Mouse (Mus musculus) neural tube, embryonic 11.5 days (tissue): Measurements from ENCODE around the gene Mzf1. TPM values are rescaled to one million over a fixed set of nuclear protein-coding genes. Genes with fewer than 3 reads are reported as not detected.

Experiments used
- ATAC-seq: fragments of 200-750 bp; cut with Nextera tagmentation; 2 replicates; pipeline ENCODE4 v1.8.0; 2017; ENCODE audit warnings: moderate number of reproducible peaks, mild to moderate bottlenecking, moderate TSS enrichment, moderate library complexity; ENCODE audit not compliant: insufficient read depth, low FRiP score, low TSS enrichment
- DNase-seq: peaks from one replicate; pipeline ENCODE4 v3.0.0-alpha.2; 2015; ENCODE audit warnings: low spot score
- H3K27ac ChIP-seq: fragments of 300-500 bp; sonication (generic); 2 replicates; pipeline ENCODE4 v1.5.1; 2014; ENCODE audit warnings: low read depth, mild to moderate bottlenecking, low read length
- H3K27me3 ChIP-seq: fragments of 300-500 bp; sonication (generic); 2 replicates; pipeline ENCODE4 v1.6.1; 2014; ENCODE audit warnings: mild to moderate bottlenecking, low read length, mixed read lengths; ENCODE audit not compliant: control insufficient read depth, insufficient read depth
- H3K36me3 ChIP-seq: fragments of 300-500 bp; sonication (generic); 2 replicates; pipeline ENCODE4 v1.6.1; 2014; ENCODE audit warnings: mild to moderate bottlenecking, low read length, moderate library complexity, mixed read lengths; ENCODE audit not compliant: control insufficient read depth, insufficient read depth
- H3K4me1 ChIP-seq: fragments of 300-500 bp; sonication (generic); 2 replicates; pipeline ENCODE4 v1.6.1; 2014; ENCODE audit warnings: low read length, mixed read lengths; ENCODE audit not compliant: control insufficient read depth, insufficient read depth
- H3K4me2 ChIP-seq: fragments of 300-500 bp; sonication (generic); 2 replicates; pipeline ENCODE4 v1.6.1; 2014; ENCODE audit warnings: low read depth, mild to moderate bottlenecking, moderate library complexity
- H3K4me3 ChIP-seq: fragments of 300-500 bp; sonication (generic); 2 replicates; pipeline ENCODE4 v1.5.1; 2014; ENCODE audit warnings: low read depth, low read length
- H3K9ac ChIP-seq: fragments of 300-500 bp; sonication (generic); 2 replicates; pipeline ENCODE4 v1.6.1; 2014; ENCODE audit warnings: mild to moderate bottlenecking, low read length
- H3K9me3 ChIP-seq: fragments of 300-500 bp; sonication (generic); 2 replicates; pipeline ENCODE4 v1.6.1; 2016; ENCODE audit warnings: low read length; ENCODE audit not compliant: control insufficient read depth
- WGBS: fragments of 180-500 bp; shearing (Covaris S2); extraction: QIAGEN DNeasy Blood & Tissue Kit; methylation state at CpG from one replicate; pipeline ENCODE4 v1.1.7; 2014; 5-methylcytosine and 5-hydroxymethylcytosine counted together
- polyA plus RNA-seq: library from polyadenylated mRNA; unstranded; fragments of >200 nt; fragmentation: Nextera tagmentation; extraction: Ambion mirVana; gene quantifications from 2 replicates; pipeline ENCODE4 v1.2.1, GENCODE M21; 2014

The Mzf1 gene
- polyA plus RNA-seq, 1 experiment from 2014 or later: 2.2 TPM

GRCm38 (mm10) chr7:13031069-13031468, 23.5 kb downstream of the Mzf1 start:
- 76% methylated on average over 5 of the region's 5 CpGs for WGBS
- no peak for DNase-seq

GRCm38 (mm10) chr7:13028986-13029385, 25.6 kb downstream of the Mzf1 start:
- Histone ChIP-seq H3K27me3 (no peaks in the 10 kb centered on the region), H3K36me3 (peaks cover 47% of the 10 kb centered on the region), H3K27ac (no peak overlapping the region), H3K4me2 (no peak overlapping the region), H3K4me1 (peaks cover 19% of the 10 kb centered on the region), H3K9me3 (no peaks in the 10 kb centered on the region), H3K9ac (no peak overlapping the region), H3K4me3 (no peak overlapping the region)
- WGBS: 96% methylated on average over 4 of the region's 4 CpGs
- no peak for ATAC-seq
- no peak for DNase-seq

More at GRCm38 (mm10) chr7:13031069-13031468, 23.5 kb downstream of the Mzf1 start:
- Histone ChIP-seq H3K4me1 (peaks cover 13% of the 10 kb centered on the region), H3K27ac (no peak overlapping the region), H3K27me3 (no peaks in the 10 kb centered on the region), H3K4me3 (no peak overlapping the region), H3K4me2 (no peak overlapping the region), H3K36me3 (peaks cover 47% of the 10 kb centered on the region), H3K9ac (no peak overlapping the region), H3K9me3 (no peaks in the 10 kb centered on the region)
- no peak for ATAC-seq

GRCm38 (mm10) chr7:13025511-13026112, 29.0 kb downstream of the Mzf1 start:
- Histone ChIP-seq H3K9ac (peak overlapping the region; percentile 97), H3K4me3 (peak overlapping the region; percentile 95), H3K27me3 (no peaks in the 10 kb centered on the region), H3K4me1 (peaks cover 13% of the 10 kb centered on the region), H3K9me3 (no peaks in the 10 kb centered on the region), H3K36me3 (peaks cover 42% of the 10 kb centered on the region), H3K27ac (0 out of 2 replicates have a peak overlapping the region, but pooled peaks have one; percentile 39), H3K4me2 (peak overlapping the region; percentile 98)
- DNase-seq (no peak), ATAC-seq (no peak)
- 34% methylated on average over 4 of the region's 4 CpGs for WGBS

GRCm38 (mm10) chr7:13024805-13025204, 29.8 kb downstream of the Mzf1 start:
- Histone ChIP-seq H3K4me3 (peak overlapping the region; percentile 95), H3K27me3 (no peaks in the 10 kb centered on the region), H3K27ac (peak overlapping the region; percentile 99), H3K9ac (peak overlapping the region; percentile 97), H3K4me1 (peaks cover 13% of the 10 kb centered on the region), H3K4me2 (peak overlapping the region; percentile 98), H3K36me3 (peaks cover 34% of the 10 kb centered on the region), H3K9me3 (no peaks in the 10 kb centered on the region)
- ATAC-seq: peak; percentile 64
- DNase-seq: peak; percentile 78
- under 1% methylated on average over 40 of the region's 44 CpGs for WGBS

GRCm38 (mm10) chr7:13023928-13024731, 30.4 kb downstream of the Mzf1 start:
- H3K9me3 ChIP-seq: no peaks in the 10 kb centered on the region
- peaks cover 13% of the 10 kb centered on the region for H3K4me1 ChIP-seq
- peak; percentile 97 for DNase-seq
- H3K4me3 ChIP-seq: peak overlapping the region; percentile 95
- peak; percentile 85 for ATAC-seq
- peak overlapping the region; percentile 98 for H3K4me2 ChIP-seq
- peaks cover 27% of the 10 kb centered on the region for H3K36me3 ChIP-seq
- H3K27ac ChIP-seq: peak overlapping the region; percentile 99
- under 1% methylated on average over 79 of the region's 95 CpGs for whole genome bisulfite sequencing
- no peaks in the 10 kb centered on the region for H3K27me3 ChIP-seq
- peak overlapping the region; percentile 97 for H3K9ac ChIP-seq

GRCm38 (mm10) chr7:13022773-13023535, 31.6 kb downstream of the Mzf1 start:
- peak overlapping the region; percentile 95 for H3K4me3 ChIP-seq
- no peaks in the 10 kb centered on the region for H3K9me3 ChIP-seq
- H3K27ac ChIP-seq: peak overlapping the region; percentile 99
- H3K4me1 ChIP-seq: peaks cover 13% of the 10 kb centered on the region
- DNase-seq: peak; percentile 91
- peaks cover 16% of the 10 kb centered on the region for H3K36me3 ChIP-seq
- H3K27me3 ChIP-seq: no peaks in the 10 kb centered on the region
- peak overlapping the region; percentile 97 for H3K9ac ChIP-seq
- H3K4me2 ChIP-seq: peak overlapping the region; percentile 98
- ATAC-seq: peak; percentile 67
- 3% methylated on average over 31 of the region's 31 CpGs for WGBS

- H3K9ac ChIP-seq: no peak overlapping the region
- H3K4me2 ChIP-seq: no peak overlapping the region
- H3K4me1 ChIP-seq: peaks cover 4% of the 10 kb centered on the region; the same call in 1 of the 2 replicates
- no peak for DNase-seq
- no peak overlapping the region for H3K4me3 ChIP-seq
- no peak for ATAC-seq
- no peaks in the 10 kb centered on the region for H3K27me3 ChIP-seq
- no peaks in the 10 kb centered on the region for H3K36me3 ChIP-seq
- H3K9me3 ChIP-seq: no peaks in the 10 kb centered on the region
- 81% methylated on average over 1 of the region's 1 CpGs for WGBS
- H3K27ac ChIP-seq: no peak overlapping the region
Measured at GRCm38 (mm10) chr7:13015217-13015616, 39.3 kb downstream of the Mzf1 start.

- Histone ChIP-seq H3K4me1 (peaks cover 4% of the 10 kb centered on the region; the same call in 1 of the 2 replicates), H3K27ac (no peak overlapping the region), H3K4me2 (no peak overlapping the region), H3K4me3 (no peak overlapping the region), H3K9me3 (no peaks in the 10 kb centered on the region), H3K9ac (no peak overlapping the region), H3K36me3 (no peaks in the 10 kb centered on the region), H3K27me3 (no peaks in the 10 kb centered on the region)
- DNase-seq (no peak), ATAC-seq (no peak)
- WGBS: 36% methylated on average over 6 of the region's 6 CpGs
Measured at GRCm38 (mm10) chr7:13014275-13014839, 40.2 kb downstream of the Mzf1 start.
